Mouse (Mus musculus) embryonic fibroblast, embryonic 13.5 days (primary cell): ENCODE results near the gene Epsti1.

Source experiments
- CTCF ChIP-seq: IDR thresholded peaks from 2 replicates; pipeline ENCODE4 v1.5.1; 2011; ENCODE audit warnings: mild to moderate bottlenecking, control low read depth, low read length, moderate library complexity, borderline replicate concordance; ENCODE audit not compliant: insufficient read depth
- POLR2A ChIP-seq: IDR thresholded peaks from 2 replicates; pipeline ENCODE4 v1.6.1; 2011; ENCODE audit warnings: low read depth, mild to moderate bottlenecking, control low read depth, low read length, moderate library complexity

GRCm38 (mm10) chr14:78004486-78004885 is 100.4 kb downstream of the Epsti1 start:
- TF ChIP-seq POLR2A (no peak), CTCF (no peak)
